Comparison of ENCODE assay signal across 19 mouse cellular contexts in the genomic region with DNA sequence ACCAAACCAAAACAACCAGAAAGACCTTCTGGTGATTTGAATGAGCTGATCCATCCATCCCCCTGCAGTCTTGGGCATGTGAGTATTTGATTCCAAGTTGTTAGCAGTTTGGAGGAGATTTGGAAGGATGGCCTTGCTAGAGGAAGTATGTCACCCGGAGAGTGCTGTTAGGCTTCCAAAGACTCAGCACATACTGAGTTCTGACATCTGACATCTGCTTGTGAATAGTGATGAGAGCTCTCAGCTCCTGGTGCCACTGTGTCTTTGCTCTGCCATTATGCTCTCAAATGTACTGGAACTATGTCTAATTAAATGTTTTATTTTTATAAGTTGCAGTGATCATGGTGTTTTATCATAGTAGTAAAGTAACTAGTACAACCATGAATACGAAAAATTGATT.
DNase-seq lines count a peak whose midpoint lies in the region; ATAC-seq and TF ChIP-seq lines count a peak whose summit lies in the region.
"Had no signal": no experiment of that assay in that cellular context is flagged by ENCODE, and none has a peak within 500 bp of the region (broad histone marks: within the 10 kb centered on the region; RNA-seq: fewer than 3 reads in every experiment).

No protein-coding gene starts in this region.

- no peak for TF ChIP-seq CTCF in lung, embryonic 14.5 days (IDR thresholded peaks at IDR 0.05; ENCODE audit: low read depth)
- TF ChIP-seq CTCF in lung, adult 2 months (IDR thresholded peaks at IDR 0.05; ENCODE audit: insufficient read depth, low read length), result no peak

- no peaks in the 10 kb centered on the region for H3K27me3 ChIP-seq in forebrain, embryonic 14.5 days (replicated peaks; ENCODE audit: control insufficient read depth, insufficient read depth, low read length)
- H3K27me3 ChIP-seq in forebrain, embryonic 12.5 days, result no peaks in the 10 kb centered on the region
- no peaks in the 10 kb centered on the region for H3K27me3 ChIP-seq in lung, embryonic 14.5 days (ENCODE audit: insufficient read depth, low read length)
- H3K27me3 ChIP-seq in forebrain, embryonic 16.5 days (replicated peaks; ENCODE audit: control insufficient read depth, insufficient read depth, low read length), result no peaks in the 10 kb centered on the region
- no peaks in the 10 kb centered on the region for H3K27me3 ChIP-seq in intestine, embryonic 16.5 days (replicated peaks; ENCODE audit: control insufficient read depth, insufficient read depth, low read length)
- H3K27me3 ChIP-seq: CH12.LX; embryonic facial prominence, embryonic 15.5 days; hindbrain, embryonic 13.5 days; intestine, embryonic 15.5 days; kidney, embryonic 15.5 days; Patski had no signal

- no peak overlapping the region for H3K4me2 ChIP-seq in forebrain, embryonic 14.5 days (ENCODE audit: low read length)
- no peak overlapping the region for H3K4me2 ChIP-seq in forebrain, embryonic 12.5 days
- no peak overlapping the region for H3K4me2 ChIP-seq in lung, embryonic 14.5 days
- H3K4me2 ChIP-seq in forebrain, embryonic 16.5 days (ENCODE audit: low read length), result no peak overlapping the region
- H3K4me2 ChIP-seq in intestine, embryonic 16.5 days (ENCODE audit: low read depth, low read length), result no peak overlapping the region
- H3K4me2 ChIP-seq: embryonic facial prominence, embryonic 15.5 days; hindbrain, embryonic 13.5 days; intestine, embryonic 15.5 days; kidney, embryonic 15.5 days had no signal

- ATAC-seq in forebrain, embryonic 14.5 days, result no peak
- ATAC-seq in forebrain, embryonic 12.5 days (ENCODE audit: low FRiP score), result no peak
- no peak for ATAC-seq in lung, embryonic 14.5 days (ENCODE audit: insufficient read depth)
- ATAC-seq in forebrain, embryonic 16.5 days, result peak; percentile 45
- no peak for ATAC-seq in intestine, embryonic 16.5 days
- ATAC-seq: intestine, embryonic 15.5 days; Patski had no signal

- no peak overlapping the region for H3K4me3 ChIP-seq in forebrain, embryonic 14.5 days (ENCODE audit: low read depth, low read length)
- H3K4me3 ChIP-seq in forebrain, embryonic 12.5 days (replicated peaks), result no peak overlapping the region
- H3K4me3 ChIP-seq in lung, embryonic 14.5 days (ENCODE audit: low read depth, low read length), result no peak overlapping the region
- H3K4me3 ChIP-seq in lung, adult 2 months (replicated peaks; ENCODE audit: extremely low read depth, low read depth, low read length), result no peak overlapping the region
- no peak overlapping the region for H3K4me3 ChIP-seq in forebrain, embryonic 16.5 days (replicated peaks; ENCODE audit: low read length)
- H3K4me3 ChIP-seq in intestine, embryonic 16.5 days (ENCODE audit: low read length), result no peak overlapping the region
- H3K4me3 ChIP-seq: embryonic facial prominence, embryonic 15.5 days; heart, embryonic 10.5 days; hindbrain, embryonic 13.5 days; intestine, embryonic 15.5 days; kidney, embryonic 15.5 days had no signal

- H3K9me3 ChIP-seq in forebrain, embryonic 14.5 days (replicated peaks; ENCODE audit: control insufficient read depth, low read length), result no peaks in the 10 kb centered on the region
- no peaks in the 10 kb centered on the region for H3K9me3 ChIP-seq in forebrain, embryonic 12.5 days
- H3K9me3 ChIP-seq in lung, embryonic 14.5 days (ENCODE audit: low read depth, low read length), result no peaks in the 10 kb centered on the region
- no peaks in the 10 kb centered on the region for H3K9me3 ChIP-seq in forebrain, embryonic 16.5 days (ENCODE audit: control insufficient read depth, low read length)
- H3K9me3 ChIP-seq in intestine, embryonic 16.5 days (ENCODE audit: control insufficient read depth, low read length), result no peaks in the 10 kb centered on the region
- H3K9me3 ChIP-seq: embryonic facial prominence, embryonic 15.5 days; heart, embryonic 10.5 days; hindbrain, embryonic 13.5 days; intestine, embryonic 15.5 days; kidney, embryonic 15.5 days had no signal

- WGBS in forebrain, embryonic 14.5 days, result 83% methylated on average over 2 of the region's 2 CpGs
- WGBS in forebrain, embryonic 12.5 days, result 86% methylated on average over 2 of the region's 2 CpGs
- 60% methylated on average over 2 of the region's 2 CpGs for WGBS in lung, embryonic 14.5 days
- WGBS in lung, adult 2 months, result 75% methylated on average over 2 of the region's 2 CpGs
- 80% methylated on average over 2 of the region's 2 CpGs for WGBS in forebrain, embryonic 16.5 days
- WGBS in intestine, embryonic 16.5 days, result 83% methylated on average over 2 of the region's 2 CpGs

- H3K27ac ChIP-seq in forebrain, embryonic 14.5 days (ENCODE audit: low read depth, low read length), result no peak overlapping the region
- H3K27ac ChIP-seq in forebrain, embryonic 12.5 days, result no peak overlapping the region
- H3K27ac ChIP-seq in lung, embryonic 14.5 days (ENCODE audit: low read depth), result no peak overlapping the region
- no peak overlapping the region for H3K27ac ChIP-seq in forebrain, embryonic 16.5 days (ENCODE audit: low read length)
- H3K27ac ChIP-seq in intestine, embryonic 16.5 days (ENCODE audit: low read length), result no peak overlapping the region
- H3K27ac ChIP-seq: embryonic facial prominence, embryonic 15.5 days; heart, embryonic 10.5 days; hindbrain, embryonic 13.5 days; intestine, embryonic 15.5 days; kidney, embryonic 15.5 days had no signal

- no peaks in the 10 kb centered on the region for H3K4me1 ChIP-seq in forebrain, embryonic 14.5 days (ENCODE audit: control insufficient read depth, insufficient read depth, low read length)
- no peaks in the 10 kb centered on the region for H3K4me1 ChIP-seq in forebrain, embryonic 12.5 days
- H3K4me1 ChIP-seq in lung, embryonic 14.5 days (ENCODE audit: insufficient read depth), result no peaks in the 10 kb centered on the region
- H3K4me1 ChIP-seq in lung, adult 2 months (ENCODE audit: control insufficient read depth, insufficient read depth, low read length), result no peaks in the 10 kb centered on the region
- no peaks in the 10 kb centered on the region for H3K4me1 ChIP-seq in forebrain, embryonic 16.5 days (replicated peaks; ENCODE audit: control insufficient read depth, insufficient read depth, low read length)
- H3K4me1 ChIP-seq in intestine, embryonic 16.5 days (ENCODE audit: control insufficient read depth, insufficient read depth, low read length), result no peaks in the 10 kb centered on the region
- H3K4me1 ChIP-seq: embryonic facial prominence, embryonic 15.5 days; heart, embryonic 10.5 days; hindbrain, embryonic 13.5 days; intestine, embryonic 15.5 days; kidney, embryonic 15.5 days had no signal

- no peaks in the 10 kb centered on the region for H3K36me3 ChIP-seq in forebrain, embryonic 14.5 days (ENCODE audit: control insufficient read depth, insufficient read depth, low read length)
- no peaks in the 10 kb centered on the region for H3K36me3 ChIP-seq in forebrain, embryonic 12.5 days (replicated peaks)
- H3K36me3 ChIP-seq in lung, embryonic 14.5 days (ENCODE audit: insufficient read depth), result no peaks in the 10 kb centered on the region
- no peaks in the 10 kb centered on the region for H3K36me3 ChIP-seq in forebrain, embryonic 16.5 days (ENCODE audit: control insufficient read depth, insufficient read depth)
- no peaks in the 10 kb centered on the region for H3K36me3 ChIP-seq in intestine, embryonic 16.5 days (ENCODE audit: control insufficient read depth, insufficient read depth, low read length)
- H3K36me3 ChIP-seq: embryonic facial prominence, embryonic 15.5 days; heart, embryonic 10.5 days; hindbrain, embryonic 13.5 days; intestine, embryonic 15.5 days; kidney, embryonic 15.5 days had no signal

- no peak for TF ChIP-seq POLR2A in lung, adult 2 months (IDR thresholded peaks at IDR 0.05; ENCODE audit: borderline replicate concordance, extremely low read depth, low read depth, low read length)

- DNase-seq in forebrain, embryonic 14.5 days (ENCODE audit: low spot score), result peak; percentile 25
- DNase-seq in lung, embryonic 14.5 days, result peak; percentile 17
- DNase-seq in lung, adult 2 months, result no peak
- no peak for DNase-seq in gastrocnemius, postnatal 36 days
- DNase-seq: cerebellum, adult 18-20 months; cerebellum, adult 9-11 months; heart, adult 18-20 months; heart, postnatal 14 days; kidney, adult 2 months had no signal

- intact Hi-C loops in gastrocnemius, postnatal 36 days (cut with DNase I), result no loop called here

- H3K9ac ChIP-seq in forebrain, embryonic 14.5 days (ENCODE audit: low read length), result no peak overlapping the region
- H3K9ac ChIP-seq in forebrain, embryonic 12.5 days, result no peak overlapping the region
- no peak overlapping the region for H3K9ac ChIP-seq in lung, embryonic 14.5 days
- H3K9ac ChIP-seq in forebrain, embryonic 16.5 days (replicated peaks; ENCODE audit: low read depth, low read length), result no peak overlapping the region
- no peak overlapping the region for H3K9ac ChIP-seq in intestine, embryonic 16.5 days (ENCODE audit: low read depth, low read length)
- H3K9ac ChIP-seq: embryonic facial prominence, embryonic 15.5 days; hindbrain, embryonic 13.5 days; intestine, embryonic 15.5 days; kidney, embryonic 15.5 days had no signal

Comparison
In these comparisons a context has a peak if more than half of its experiments do, and no peak if none do; other contexts are left out.
1. DNase-seq: peak in forebrain, embryonic 14.5 days (single experiment) and lung, embryonic 14.5 days (single experiment); none in lung, adult 2 months (single experiment) and gastrocnemius, postnatal 36 days (0 of 2).